Mouse (Mus musculus): ENCODE data around the gene Tcf7l1. TPM values are rescaled to one million over a fixed set of nuclear protein-coding genes. Genes with fewer than 3 reads are reported as not detected.

Tcf7l1 gene
- polyA plus RNA-seq, 1 experiment from 2014 or later: 5.7 TPM

DNA sequence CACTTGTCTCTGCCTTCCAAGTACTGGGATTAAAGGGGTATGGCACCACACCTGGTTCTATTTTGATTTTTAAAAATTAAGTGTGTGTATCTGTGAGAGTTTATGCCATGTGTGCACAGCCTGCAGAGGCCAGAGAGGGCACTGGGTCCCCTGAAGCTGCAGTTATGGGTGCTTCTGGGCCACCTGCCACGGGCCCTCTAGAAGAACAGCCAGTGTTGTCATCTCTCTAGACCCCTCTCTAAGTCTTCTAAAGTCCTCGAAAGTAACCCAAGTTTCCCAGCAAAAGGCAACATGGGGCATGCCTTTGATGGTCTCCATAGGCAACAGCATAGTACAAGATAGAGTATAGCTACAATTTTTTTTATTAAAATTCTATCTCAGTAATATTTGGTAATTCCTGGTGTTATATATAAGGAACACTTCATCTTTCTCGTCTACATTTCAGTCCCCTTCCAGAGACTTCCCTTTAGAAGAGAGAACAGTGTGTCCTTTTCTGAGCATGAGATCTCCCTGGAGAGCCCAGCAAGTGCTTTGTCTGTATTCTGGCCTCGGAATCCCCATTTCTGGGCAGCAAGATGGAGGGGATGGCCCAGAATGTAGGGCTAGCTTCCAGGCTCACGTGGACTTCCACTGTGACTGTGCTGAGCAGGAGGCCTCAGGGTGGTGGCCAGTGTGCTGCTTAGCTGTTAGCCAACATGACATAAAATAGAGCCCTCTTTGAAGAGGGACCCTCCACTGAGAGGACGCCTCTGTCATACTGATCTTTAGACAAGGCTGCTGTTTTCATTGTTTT, 195.8 kb downstream of the Tcf7l1 start:
- TF ChIP-seq CTCF (IDR thresholded peaks at IDR 0.05; ENCODE audit: low read depth) (no peak), EP300 (IDR thresholded peaks at IDR 0.05; ENCODE audit: low read depth) (no peak)
- H3K9ac ChIP-seq (replicated peaks): no peak overlapping the region
- H3K4me2 ChIP-seq (ENCODE audit: low read depth, low read length): no peak overlapping the region
- WGBS (ENCODE audit: insufficient replicate concordance): 79% methylated on average over 6 of the region's 6 CpGs
- no peak overlapping the region for H3K4me3 ChIP-seq (ENCODE audit: low read depth, low read length)
- no peak for DNase-seq
- no peak overlapping the region for H3K27ac ChIP-seq (ENCODE audit: low read depth)
- H3K9me3 ChIP-seq (ENCODE audit: low read length): no peaks in the 10 kb centered on the region
- no peaks in the 10 kb centered on the region for H3K27me3 ChIP-seq (ENCODE audit: insufficient read depth, low read length)
- no peaks in the 10 kb centered on the region; the same call in 1 of the 2 replicates for H3K36me3 ChIP-seq (replicated peaks; ENCODE audit: insufficient read depth, low read length)
- ATAC-seq: no peak
- peaks cover 9% of the 10 kb centered on the region for H3K4me1 ChIP-seq (ENCODE audit: insufficient read depth)

DNA sequence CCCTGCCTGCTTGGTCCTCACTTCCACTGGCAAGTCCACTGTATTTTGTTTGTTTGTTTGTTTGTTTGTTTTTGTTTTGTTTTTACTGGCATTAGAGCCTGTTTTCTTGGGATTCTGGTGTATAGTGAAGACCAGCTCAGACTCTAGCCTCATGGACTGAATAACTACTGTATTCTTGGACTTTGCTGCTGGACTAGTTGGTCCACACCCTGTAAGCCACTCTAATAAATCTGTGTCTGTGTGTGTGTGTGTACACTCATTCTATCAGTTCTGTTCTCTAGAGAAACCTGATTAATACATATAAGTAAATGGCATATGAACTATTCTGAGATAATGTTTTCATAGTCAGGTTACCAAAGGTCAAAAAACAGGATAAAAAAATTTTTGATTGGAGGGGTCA, 198.9 kb downstream of the Tcf7l1 start:
- DNase-seq (no peak), ATAC-seq (no peak)
- Histone ChIP-seq H3K4me2 (ENCODE audit: low read depth, low read length) (no peak overlapping the region), H3K27me3 (ENCODE audit: insufficient read depth, low read length) (no peaks in the 10 kb centered on the region), H3K4me1 (ENCODE audit: insufficient read depth) (no peaks in the 10 kb centered on the region), H3K4me3 (ENCODE audit: low read depth, low read length) (no peak overlapping the region), H3K9me3 (ENCODE audit: low read length) (no peaks in the 10 kb centered on the region), H3K27ac (ENCODE audit: low read depth) (no peak overlapping the region), H3K9ac (replicated peaks) (no peak overlapping the region), H3K36me3 (replicated peaks; ENCODE audit: insufficient read depth, low read length) (no peaks in the 10 kb centered on the region; the same call in 1 of the 2 replicates)
- TF ChIP-seq EP300 (IDR thresholded peaks at IDR 0.05; ENCODE audit: low read depth): no peak
- no peak for TF ChIP-seq CTCF (IDR thresholded peaks at IDR 0.05; ENCODE audit: low read depth)

DNA sequence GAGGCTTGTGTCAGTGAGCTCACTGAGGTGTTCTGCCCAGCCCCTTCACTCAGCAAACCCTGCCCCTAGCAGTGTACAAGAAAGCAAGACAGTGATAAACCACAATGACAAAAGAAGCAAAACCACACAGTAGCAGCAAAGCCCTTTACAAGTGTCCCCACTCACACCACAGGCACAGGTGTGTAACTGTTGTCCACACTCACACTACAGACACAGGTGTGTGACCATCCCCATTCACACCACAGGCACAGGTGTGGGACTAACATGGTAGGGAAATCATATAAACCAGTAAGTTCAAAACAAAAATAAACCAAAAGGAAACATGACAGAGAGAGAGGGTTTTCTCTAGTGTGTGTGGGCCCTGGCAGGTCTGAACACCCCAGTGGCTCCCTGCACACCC, 200.7 kb downstream of the Tcf7l1 start:
- DNase-seq: no peak
- Histone ChIP-seq H3K4me1 (ENCODE audit: insufficient read depth) (no peaks in the 10 kb centered on the region), H3K4me3 (ENCODE audit: low read depth, low read length) (no peak overlapping the region), H3K27ac (ENCODE audit: low read depth) (no peak overlapping the region), H3K4me2 (ENCODE audit: low read depth, low read length) (no peak overlapping the region), H3K36me3 (replicated peaks; ENCODE audit: insufficient read depth, low read length) (no peaks in the 10 kb centered on the region; the same call in 1 of the 2 replicates), H3K9me3 (ENCODE audit: low read length) (no peaks in the 10 kb centered on the region), H3K9ac (replicated peaks) (no peak overlapping the region), H3K27me3 (ENCODE audit: insufficient read depth, low read length) (no peaks in the 10 kb centered on the region)
- TF ChIP-seq CTCF (IDR thresholded peaks at IDR 0.05; ENCODE audit: low read depth) (no peak), EP300 (IDR thresholded peaks at IDR 0.05; ENCODE audit: low read depth) (no peak)
- no peak for ATAC-seq

DNA sequence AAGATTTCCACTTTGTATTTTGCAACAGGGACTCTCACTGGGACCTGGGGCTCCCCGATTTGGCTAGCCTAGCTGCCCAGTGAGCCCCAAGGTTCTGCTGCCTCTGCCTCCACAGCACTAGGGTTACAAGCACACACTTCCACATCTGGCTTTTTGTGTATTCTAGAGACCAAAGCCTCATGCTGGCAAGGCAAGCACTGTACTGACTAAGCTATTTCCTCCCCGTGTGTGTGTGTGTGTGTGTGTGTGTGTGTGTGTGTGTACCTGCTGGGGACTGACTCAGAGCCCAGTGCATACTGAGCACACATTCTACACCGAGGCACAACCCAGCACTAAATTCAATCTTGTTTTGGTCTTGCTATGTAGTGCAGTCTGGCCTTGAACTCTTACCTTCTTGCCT, 202.4 kb downstream of the Tcf7l1 start:
- Histone ChIP-seq H3K9me3 (ENCODE audit: low read length) (no peaks in the 10 kb centered on the region), H3K4me1 (ENCODE audit: insufficient read depth) (no peaks in the 10 kb centered on the region), H3K9ac (replicated peaks) (no peak overlapping the region), H3K27me3 (ENCODE audit: insufficient read depth, low read length) (no peaks in the 10 kb centered on the region), H3K27ac (ENCODE audit: low read depth) (no peak overlapping the region), H3K4me2 (ENCODE audit: low read depth, low read length) (no peak overlapping the region), H3K4me3 (ENCODE audit: low read depth, low read length) (no peak overlapping the region), H3K36me3 (replicated peaks; ENCODE audit: insufficient read depth, low read length) (no peaks in the 10 kb centered on the region; the same call in 1 of the 2 replicates)
- ATAC-seq (no peak), DNase-seq (no peak)
- 66% methylated on average over 3 of the region's 3 CpGs for WGBS (ENCODE audit: insufficient replicate concordance)
- no peak for TF ChIP-seq CTCF (IDR thresholded peaks at IDR 0.05; ENCODE audit: low read depth)
- no peak for TF ChIP-seq EP300 (IDR thresholded peaks at IDR 0.05; ENCODE audit: low read depth)

DNA sequence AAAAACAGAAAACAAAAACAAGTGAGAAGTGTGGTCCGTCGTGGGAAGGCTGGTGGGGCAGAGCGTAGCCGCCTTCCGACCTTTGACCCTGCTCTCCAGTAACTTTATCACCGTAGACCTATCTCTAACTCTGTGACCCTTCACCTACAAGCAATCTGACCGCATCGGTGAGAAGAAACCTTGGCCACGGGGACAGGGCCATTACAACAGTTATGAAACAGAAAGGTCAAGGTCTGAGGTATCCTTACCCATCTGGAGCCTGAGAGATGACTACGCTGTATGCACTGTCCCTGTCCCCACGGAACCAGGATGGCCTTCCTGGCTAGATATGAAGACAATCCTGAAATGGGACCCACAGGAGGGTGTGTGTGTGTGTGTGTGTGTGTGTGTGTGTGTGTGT, 204.9 kb downstream of the Tcf7l1 start:
- H3K9me3 ChIP-seq (ENCODE audit: low read length): no peaks in the 10 kb centered on the region
- peak overlapping the region; percentile 51 for H3K27ac ChIP-seq (ENCODE audit: low read depth)
- no peak overlapping the region for H3K4me3 ChIP-seq (ENCODE audit: low read depth, low read length)
- 60% methylated on average over 11 of the region's 11 CpGs for WGBS (ENCODE audit: insufficient replicate concordance)
- no peak for TF ChIP-seq CTCF (IDR thresholded peaks at IDR 0.05; ENCODE audit: low read depth)
- 0 out of 2 replicates have a peak, but pooled peaks have one; percentile 22 for TF ChIP-seq EP300 (IDR thresholded peaks at IDR 0.05; ENCODE audit: low read depth)
- ATAC-seq (peak; percentile 84), DNase-seq (no peak)
- no peaks in the 10 kb centered on the region; the same call in 1 of the 2 replicates for H3K36me3 ChIP-seq (replicated peaks; ENCODE audit: insufficient read depth, low read length)
- H3K9ac ChIP-seq (replicated peaks): no peak overlapping the region
- H3K4me1 ChIP-seq (ENCODE audit: insufficient read depth): no peaks in the 10 kb centered on the region
- no peak overlapping the region for H3K4me2 ChIP-seq (ENCODE audit: low read depth, low read length)
- H3K27me3 ChIP-seq (ENCODE audit: insufficient read depth, low read length): no peaks in the 10 kb centered on the region

DNA sequence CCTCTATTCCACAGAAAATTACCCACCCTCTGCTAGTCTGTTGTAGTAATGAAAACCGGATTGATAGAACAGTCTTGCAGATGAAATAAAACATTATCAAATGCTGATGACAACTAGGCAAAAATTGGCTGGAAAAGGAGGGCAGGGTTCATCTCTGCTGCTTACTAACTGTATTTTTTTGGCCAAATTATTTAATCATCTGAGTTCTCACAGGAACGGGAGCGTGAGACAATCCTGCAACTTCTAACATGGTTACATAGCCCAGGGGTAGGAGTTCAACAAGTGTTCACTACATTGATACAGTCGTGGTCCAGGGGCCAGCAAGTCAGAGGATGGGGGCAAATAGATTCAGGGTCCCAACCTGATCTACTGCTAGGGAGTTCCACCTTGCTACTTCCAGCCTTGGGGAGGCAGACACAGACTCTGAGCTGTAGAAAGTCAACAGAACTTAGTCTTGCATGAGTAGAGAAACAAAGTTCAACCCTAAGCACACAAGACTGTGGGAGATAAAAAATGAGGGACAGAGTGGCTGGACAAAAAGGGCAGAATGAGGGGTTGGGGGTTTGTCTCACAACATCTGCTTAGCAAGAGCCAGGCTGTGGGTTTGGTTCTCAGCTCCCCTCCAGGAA, 205.7 kb downstream of the Tcf7l1 start:
- H3K4me2 ChIP-seq (ENCODE audit: low read depth, low read length): no peak overlapping the region
- no peaks in the 10 kb centered on the region for H3K9me3 ChIP-seq (ENCODE audit: low read length)
- H3K4me1 ChIP-seq (ENCODE audit: insufficient read depth): no peaks in the 10 kb centered on the region
- H3K4me3 ChIP-seq (ENCODE audit: low read depth, low read length): no peak overlapping the region
- no peak for ATAC-seq
- H3K27ac ChIP-seq (ENCODE audit: low read depth): peak overlapping the region; percentile 51
- no peak overlapping the region for H3K9ac ChIP-seq (replicated peaks)
- 71% methylated on average over 4 of the region's 4 CpGs for WGBS (ENCODE audit: insufficient replicate concordance)
- H3K27me3 ChIP-seq (ENCODE audit: insufficient read depth, low read length): no peaks in the 10 kb centered on the region
- TF ChIP-seq CTCF (IDR thresholded peaks at IDR 0.05; ENCODE audit: low read depth): no peak
- TF ChIP-seq EP300 (IDR thresholded peaks at IDR 0.05; ENCODE audit: low read depth): no peak
- no peak for DNase-seq
- no peaks in the 10 kb centered on the region; the same call in 1 of the 2 replicates for H3K36me3 ChIP-seq (replicated peaks; ENCODE audit: insufficient read depth, low read length)
